Mouse (Mus musculus) embryonic facial prominence, embryonic 11.5 days (tissue): ENCODE data around the gene Mapt. TPM values are rescaled to one million over a fixed set of nuclear protein-coding genes. Genes with fewer than 3 reads are reported as not detected.

Experiments used
- ATAC-seq: fragments of 200-750 bp; cut with Nextera tagmentation; replicated peaks from 2 replicates; pipeline ENCODE4 v1.8.0; 2017; ENCODE audit warnings: low read depth; ENCODE audit not compliant: insufficient number of reproducible peaks, low FRiP score, low TSS enrichment
- DNase-seq: peaks from one replicate; pipeline ENCODE4 v3.0.0-alpha.2; 2015; ENCODE audit warnings: low spot score
- H3K27ac ChIP-seq: fragments of 300-500 bp; sonication (generic); replicated peaks from 2 replicates; pipeline ENCODE4 v1.5.1; 2014; ENCODE audit warnings: mild to moderate bottlenecking, low read depth, low read length, control low read depth
- H3K27me3 ChIP-seq: fragments of 300-500 bp; sonication (generic); 2 replicates; pipeline ENCODE4 v1.6.1; 2014; ENCODE audit warnings: mild to moderate bottlenecking, low read length, moderate library complexity, mixed read lengths; ENCODE audit not compliant: control insufficient read depth, insufficient read depth
- H3K36me3 ChIP-seq: fragments of 300-500 bp; sonication (generic); replicated peaks from 2 replicates; pipeline ENCODE4 v1.6.1; 2014; ENCODE audit warnings: low read depth, mild to moderate bottlenecking, low read length, moderate library complexity, mixed read lengths; ENCODE audit not compliant: control insufficient read depth, insufficient read depth
- H3K4me1 ChIP-seq: fragments of 300-500 bp; sonication (generic); 2 replicates; pipeline ENCODE4 v1.6.1; 2014; ENCODE audit warnings: low read length, mixed read lengths; ENCODE audit not compliant: control insufficient read depth, insufficient read depth
- H3K4me2 ChIP-seq: fragments of 300-500 bp; sonication (generic); 2 replicates; pipeline ENCODE4 v1.6.1; 2014; ENCODE audit warnings: low read depth, mild to moderate bottlenecking, control low read depth, low read length, moderate library complexity
- H3K4me3 ChIP-seq: fragments of 300-500 bp; sonication (generic); 2 replicates; pipeline ENCODE4 v1.5.1; 2014; ENCODE audit warnings: low read depth, low read length, control low read depth
- H3K9ac ChIP-seq: fragments of 300-500 bp; sonication (generic); replicated peaks from 2 replicates; pipeline ENCODE4 v1.6.1; 2014; ENCODE audit warnings: mild to moderate bottlenecking, control low read depth, low read length
- H3K9me3 ChIP-seq: fragments of 300-500 bp; sonication (generic); replicated peaks from 2 replicates; pipeline ENCODE4 v1.6.1; 2016; ENCODE audit warnings: mild to moderate bottlenecking, low read length, inconsistent platforms, mixed read lengths; ENCODE audit not compliant: control insufficient read depth
- WGBS: fragments of 180-500 bp; shearing (Covaris S2); extraction: QIAGEN DNeasy Blood & Tissue Kit; methylation state at CpG from one replicate; pipeline ENCODE4 v1.1.7; 2014; 5-methylcytosine and 5-hydroxymethylcytosine counted together
- polyA plus RNA-seq: library from polyadenylated mRNA; unstranded; fragments of >200 nt; fragmentation: Nextera tagmentation; extraction: Ambion mirVana; gene quantifications from 2 replicates; pipeline ENCODE4 v1.2.1, GENCODE M21; 2014

The Mapt gene
- polyA plus RNA-seq, 1 experiment from 2014 or later, result 18.2 TPM

- Histone ChIP-seq H3K27me3 (no peaks in the 10 kb centered on the region), H3K27ac (no peak overlapping the region), H3K36me3 (no peaks in the 10 kb centered on the region), H3K9me3 (no peaks in the 10 kb centered on the region), H3K4me3 (no peak overlapping the region), H3K9ac (no peak overlapping the region), H3K4me1 (peaks cover 3% of the 10 kb centered on the region), H3K4me2 (no peak overlapping the region)
- ATAC-seq (no peak), DNase-seq (peak; percentile 19)
- WGBS, result 33% methylated on average over 6 of the region's 6 CpGs
These were observed 64.5 kb downstream of the Mapt start for GRCm38 (mm10) chr11:104295656-104296055.

DNA sequence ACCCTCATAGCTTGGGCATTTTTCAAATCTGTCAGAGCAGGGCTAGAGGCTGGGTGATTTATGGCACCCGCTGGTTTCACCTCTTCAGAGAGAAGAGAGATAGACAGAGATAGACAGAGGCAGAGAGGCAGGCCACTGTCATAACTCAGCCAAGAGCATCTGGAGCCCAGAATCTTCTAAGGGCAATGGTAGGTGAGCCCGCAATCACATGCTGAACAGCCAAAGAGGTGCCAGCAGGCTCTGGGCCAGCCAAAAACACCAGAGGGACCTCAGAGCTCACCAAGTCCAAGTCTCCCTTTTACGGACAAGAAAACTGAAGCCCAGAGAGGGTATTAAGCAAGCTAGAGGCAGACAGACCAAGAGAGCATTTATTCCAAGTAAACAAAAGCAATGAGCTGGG, 66.5 kb downstream of the Mapt start:
- no peak overlapping the region for H3K4me3 ChIP-seq
- no peak for ATAC-seq
- no peaks in the 10 kb centered on the region for H3K9me3 ChIP-seq
- no peaks in the 10 kb centered on the region for H3K36me3 ChIP-seq
- H3K9ac ChIP-seq, result no peak overlapping the region
- no peak overlapping the region for H3K4me2 ChIP-seq
- 92% methylated on average over 3 of the region's 3 CpGs for WGBS
- no peak for DNase-seq
- no peak overlapping the region for H3K27ac ChIP-seq
- H3K27me3 ChIP-seq, result no peaks in the 10 kb centered on the region
- H3K4me1 ChIP-seq, result peaks cover 3% of the 10 kb centered on the region

- H3K4me2 ChIP-seq, result no peak overlapping the region
These were observed 71.4 kb downstream of the Mapt start for GRCm38 (mm10) chr11:104302628-104303027.

DNA sequence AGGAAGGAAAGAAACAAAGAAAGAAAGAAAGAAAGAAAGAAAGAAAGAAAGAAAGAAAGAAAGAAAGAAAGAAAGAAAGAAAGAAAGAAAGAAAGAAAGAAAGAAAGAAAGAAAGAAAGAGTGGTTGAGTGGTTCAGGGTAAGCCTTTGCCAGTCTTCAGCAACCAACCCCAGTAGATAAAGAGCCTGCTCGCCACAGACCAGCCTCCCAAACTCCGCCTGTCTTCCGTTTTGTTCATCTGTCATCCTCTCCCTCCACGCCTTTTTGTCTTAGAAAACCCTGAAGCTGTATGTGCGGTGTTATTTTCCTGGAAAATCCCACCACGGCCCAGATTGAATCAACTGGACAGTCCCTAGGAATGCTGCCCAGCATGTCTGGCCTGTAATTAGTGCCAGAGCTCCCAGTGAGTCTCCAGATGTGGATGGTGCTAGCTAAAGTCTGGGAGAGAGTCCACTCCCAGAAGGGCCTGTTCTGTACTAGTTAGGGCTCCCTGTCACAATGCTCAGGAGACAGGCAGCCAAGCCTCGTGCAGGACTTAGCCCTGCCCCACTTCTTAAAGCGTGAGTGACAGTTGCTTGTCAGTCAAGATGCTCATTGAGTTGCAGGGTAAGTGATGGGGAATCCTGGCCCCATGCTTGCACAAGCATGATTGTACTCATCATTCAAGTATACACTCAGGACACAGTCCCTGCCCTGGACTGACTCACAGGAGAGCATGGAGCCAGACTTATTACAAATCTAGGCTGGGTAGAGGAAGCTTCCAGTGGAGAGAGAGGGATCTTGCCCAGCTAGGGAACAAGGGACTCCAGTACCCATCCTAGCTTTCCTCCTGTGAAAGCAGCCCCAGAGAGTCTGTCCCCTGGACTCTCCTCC, 72.1 kb downstream of the Mapt start:
- H3K9me3 ChIP-seq, result no peaks in the 10 kb centered on the region
- no peak overlapping the region for H3K27ac ChIP-seq
- ATAC-seq, result no peak
- no peak overlapping the region for H3K4me3 ChIP-seq
- H3K4me2 ChIP-seq, result no peak overlapping the region
- no peaks in the 10 kb centered on the region for H3K36me3 ChIP-seq
- H3K4me1 ChIP-seq, result no peaks in the 10 kb centered on the region
- DNase-seq, result peak; percentile 72
- H3K9ac ChIP-seq, result no peak overlapping the region
- no peaks in the 10 kb centered on the region for H3K27me3 ChIP-seq
- 25% methylated on average over 8 of the region's 8 CpGs for WGBS

More at GRCm38 (mm10) chr11:104302628-104303027, 71.4 kb downstream of the Mapt start:
- H3K36me3 ChIP-seq, result no peaks in the 10 kb centered on the region
- no peak overlapping the region for H3K4me3 ChIP-seq
- H3K27me3 ChIP-seq, result no peaks in the 10 kb centered on the region
- no peak overlapping the region for H3K9ac ChIP-seq
- no peak overlapping the region for H3K27ac ChIP-seq
- H3K9me3 ChIP-seq, result no peaks in the 10 kb centered on the region
- WGBS, result 52% methylated on average over 12 of the region's 12 CpGs
- no peaks in the 10 kb centered on the region for H3K4me1 ChIP-seq
- peak; percentile 45 for DNase-seq
- ATAC-seq, result no peak

DNA sequence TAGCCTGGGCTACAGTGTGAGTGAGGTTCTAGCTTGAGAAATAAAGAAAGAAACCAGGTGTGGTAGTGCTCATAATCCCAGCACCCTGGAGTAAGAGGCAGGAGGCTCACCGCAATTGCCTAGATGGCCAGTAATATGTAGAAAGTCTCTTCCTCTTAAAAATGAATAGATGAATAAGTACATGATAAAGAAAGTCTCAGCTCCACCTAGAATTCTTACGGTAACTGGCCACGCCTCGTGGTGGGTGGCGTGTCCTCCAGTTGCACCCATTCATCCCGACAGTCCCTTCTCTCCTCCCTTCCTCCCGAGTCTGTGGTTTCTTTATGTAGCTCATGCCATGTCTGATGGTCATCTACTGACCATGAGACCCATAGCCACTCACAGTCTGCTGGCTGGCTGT, 74.5 kb downstream of the Mapt start:
- DNase-seq, result no peak
- Histone ChIP-seq H3K4me3 (no peak overlapping the region), H3K4me1 (no peaks in the 10 kb centered on the region), H3K9me3 (no peaks in the 10 kb centered on the region), H3K27me3 (peaks cover 4% of the 10 kb centered on the region), H3K27ac (no peak overlapping the region), H3K36me3 (no peaks in the 10 kb centered on the region), H3K9ac (no peak overlapping the region), H3K4me2 (no peak overlapping the region)
- WGBS, result 95% methylated on average over 7 of the region's 7 CpGs
- no peak for ATAC-seq

DNA sequence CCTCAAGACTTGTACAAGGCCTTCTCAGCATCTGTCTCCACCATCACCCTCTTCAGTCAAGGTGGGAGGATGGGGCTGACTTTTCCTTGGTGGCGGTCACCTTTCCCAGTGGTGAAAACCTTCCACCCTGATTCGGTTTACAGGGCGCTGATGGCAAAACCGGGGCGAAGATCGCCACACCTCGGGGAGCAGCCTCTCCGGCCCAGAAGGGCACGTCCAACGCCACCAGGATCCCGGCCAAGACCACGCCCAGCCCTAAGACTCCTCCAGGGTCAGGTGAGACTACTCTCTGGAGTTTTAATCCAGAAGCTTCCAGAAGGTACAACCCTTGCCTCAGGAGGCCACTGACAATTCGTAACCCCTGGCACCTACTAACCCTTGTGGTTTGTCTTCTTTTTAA, 75.3 kb downstream of the Mapt start:
- no peaks in the 10 kb centered on the region for H3K36me3 ChIP-seq
- no peak overlapping the region for H3K4me2 ChIP-seq
- H3K4me1 ChIP-seq, result no peaks in the 10 kb centered on the region
- H3K9ac ChIP-seq, result no peak overlapping the region
- no peak for ATAC-seq
- H3K9me3 ChIP-seq, result no peaks in the 10 kb centered on the region
- no peak overlapping the region for H3K4me3 ChIP-seq
- H3K27me3 ChIP-seq, result peaks cover 4% of the 10 kb centered on the region
- WGBS, result 90% methylated on average over 13 of the region's 13 CpGs
- no peak overlapping the region for H3K27ac ChIP-seq
- no peak for DNase-seq

DNA sequence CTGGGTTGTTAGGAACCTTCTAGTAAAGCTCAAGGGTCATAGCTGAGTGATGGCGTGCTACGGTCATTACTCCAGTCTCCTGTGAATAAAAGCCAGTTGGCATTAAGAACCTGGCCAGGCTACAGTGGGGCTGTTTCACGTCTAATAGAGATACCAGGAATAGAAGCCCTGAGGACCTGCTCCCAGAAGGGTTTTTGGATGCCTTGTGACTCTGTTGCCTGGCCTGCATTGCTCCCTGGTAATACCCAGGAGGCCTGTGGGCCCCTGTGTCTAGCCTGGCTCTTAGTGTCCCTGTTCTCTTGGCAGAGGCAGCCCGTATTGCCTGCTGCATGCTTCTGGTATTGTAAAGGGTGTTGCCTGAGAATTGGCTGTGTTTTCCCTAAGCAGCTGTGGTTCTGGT, 75.9 kb downstream of the Mapt start:
- H3K4me3 ChIP-seq, result no peak overlapping the region
- peaks cover 4% of the 10 kb centered on the region for H3K27me3 ChIP-seq
- no peak overlapping the region for H3K4me2 ChIP-seq
- no peaks in the 10 kb centered on the region for H3K9me3 ChIP-seq
- ATAC-seq (no peak), DNase-seq (no peak)
- H3K36me3 ChIP-seq, result no peaks in the 10 kb centered on the region
- no peak overlapping the region for H3K27ac ChIP-seq
- H3K4me1 ChIP-seq, result no peaks in the 10 kb centered on the region
- 78% methylated on average over 4 of the region's 4 CpGs for WGBS
- H3K9ac ChIP-seq, result no peak overlapping the region

GRCm38 (mm10) chr11:104309377-104310225, 78.4 kb downstream of the Mapt start:
- H3K27me3 ChIP-seq, result peaks cover 4% of the 10 kb centered on the region
- H3K36me3 ChIP-seq, result no peaks in the 10 kb centered on the region
- no peak overlapping the region for H3K4me3 ChIP-seq
- no peak for DNase-seq
- no peaks in the 10 kb centered on the region for H3K4me1 ChIP-seq
- no peaks in the 10 kb centered on the region for H3K9me3 ChIP-seq
- H3K9ac ChIP-seq, result no peak overlapping the region
- no peak overlapping the region for H3K27ac ChIP-seq
- 33% methylated on average over 12 of the region's 12 CpGs for WGBS
- H3K4me2 ChIP-seq, result no peak overlapping the region
- no peak for ATAC-seq
